Comparison of ENCODE assay signal across 20 mouse cellular contexts in the genomic region with DNA sequence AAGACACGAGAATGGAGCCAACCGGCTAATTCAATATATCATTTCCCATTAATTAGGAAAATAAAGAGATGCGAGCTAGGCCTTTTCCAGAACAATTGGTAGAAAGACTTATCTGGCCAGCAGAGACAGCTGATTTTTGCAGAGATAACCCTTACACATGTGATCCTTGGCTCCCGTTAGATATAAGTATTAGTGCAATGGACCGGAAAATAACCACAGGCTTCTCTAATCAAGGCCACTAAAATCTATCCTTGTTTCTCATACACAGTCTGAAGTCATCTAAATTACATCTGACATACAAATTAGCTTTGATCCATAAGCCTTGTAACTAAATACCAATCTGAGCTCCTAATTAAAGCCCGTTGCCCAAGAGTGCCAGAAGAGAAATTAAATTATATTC.
DNase-seq lines count a peak whose midpoint lies in the region; ATAC-seq and TF ChIP-seq lines count a peak whose summit lies in the region.
"Had no signal": no experiment of that assay in that cellular context is flagged by ENCODE, and none has a peak within 500 bp of the region (broad histone marks: within the 10 kb centered on the region; RNA-seq: fewer than 3 reads in every experiment).

No protein-coding gene starts in this region.

- TF ChIP-seq POLR2A in cerebellum, adult 2 months (IDR thresholded peaks at IDR 0.05; ENCODE audit: borderline replicate concordance, insufficient read depth, low read length) = no peak

- no peaks in the 10 kb centered on the region for H3K9me3 ChIP-seq in hindbrain, embryonic 11.5 days (ENCODE audit: control insufficient read depth, low read length)
- H3K9me3 ChIP-seq in hindbrain, embryonic 16.5 days (ENCODE audit: control insufficient read depth, low read length) = no peaks in the 10 kb centered on the region
- H3K9me3 ChIP-seq in midbrain, embryonic 14.5 days (ENCODE audit: control insufficient read depth, low read length) = no peaks in the 10 kb centered on the region
- no peaks in the 10 kb centered on the region for H3K9me3 ChIP-seq in midbrain, embryonic 11.5 days (ENCODE audit: control insufficient read depth, low read length)
- H3K9me3 ChIP-seq: embryonic facial prominence, embryonic 12.5 days; forebrain, embryonic 12.5 days; heart, embryonic 15.5 days had no signal

- TF ChIP-seq CTCF in cerebellum, adult 2 months (IDR thresholded peaks at IDR 0.05; ENCODE audit: borderline replicate concordance, insufficient read depth, low read depth, low read length) = no peak

- H3K27ac ChIP-seq in hindbrain, embryonic 11.5 days (ENCODE audit: low read depth, low read length) = no peak overlapping the region
- no peak overlapping the region for H3K27ac ChIP-seq in hindbrain, embryonic 16.5 days (ENCODE audit: low read depth, low read length)
- no peak overlapping the region for H3K27ac ChIP-seq in midbrain, embryonic 14.5 days (replicated peaks; ENCODE audit: low read depth, low read length)
- H3K27ac ChIP-seq in midbrain, embryonic 11.5 days (ENCODE audit: low read depth, low read length) = no peak overlapping the region
- no peak overlapping the region for H3K27ac ChIP-seq in cerebellum, adult 2 months (ENCODE audit: insufficient read depth, low read length)
- H3K27ac ChIP-seq: embryonic facial prominence, embryonic 12.5 days; forebrain, embryonic 12.5 days; heart, adult 2 months; heart, embryonic 15.5 days had no signal

- H3K4me1 ChIP-seq in hindbrain, embryonic 11.5 days (replicated peaks; ENCODE audit: control insufficient read depth, insufficient read depth, low read length) = no peaks in the 10 kb centered on the region
- H3K4me1 ChIP-seq in hindbrain, embryonic 16.5 days (ENCODE audit: control insufficient read depth, insufficient read depth, low read depth, low read length) = no peaks in the 10 kb centered on the region
- no peaks in the 10 kb centered on the region for H3K4me1 ChIP-seq in midbrain, embryonic 14.5 days (ENCODE audit: control insufficient read depth, insufficient read depth, low read length)
- no peaks in the 10 kb centered on the region for H3K4me1 ChIP-seq in midbrain, embryonic 11.5 days (ENCODE audit: control insufficient read depth, insufficient read depth, low read length)
- H3K4me1 ChIP-seq in cerebellum, adult 2 months (ENCODE audit: control insufficient read depth, insufficient read depth, low read length) = no peaks in the 10 kb centered on the region
- H3K4me1 ChIP-seq: embryonic facial prominence, embryonic 12.5 days; forebrain, embryonic 12.5 days; heart, embryonic 15.5 days had no signal

- H3K9ac ChIP-seq in hindbrain, embryonic 11.5 days (ENCODE audit: low read depth, low read length) = no peak overlapping the region
- H3K9ac ChIP-seq in hindbrain, embryonic 16.5 days (ENCODE audit: low read depth, low read length) = no peak overlapping the region
- no peak overlapping the region for H3K9ac ChIP-seq in midbrain, embryonic 14.5 days (replicated peaks; ENCODE audit: low read length)
- H3K9ac ChIP-seq in midbrain, embryonic 11.5 days (ENCODE audit: low read length) = no peak overlapping the region
- H3K9ac ChIP-seq: embryonic facial prominence, embryonic 12.5 days; forebrain, embryonic 12.5 days; forebrain, postnatal 0 days; heart, embryonic 15.5 days had no signal

- H3K4me3 ChIP-seq in hindbrain, embryonic 11.5 days (ENCODE audit: low read depth, low read length) = no peak overlapping the region
- H3K4me3 ChIP-seq in hindbrain, embryonic 16.5 days (ENCODE audit: low read length) = no peak overlapping the region
- no peak overlapping the region for H3K4me3 ChIP-seq in midbrain, embryonic 14.5 days (replicated peaks; ENCODE audit: low read depth, low read length)
- no peak overlapping the region for H3K4me3 ChIP-seq in midbrain, embryonic 11.5 days (ENCODE audit: low read depth, low read length)
- no peak overlapping the region for H3K4me3 ChIP-seq in cerebellum, adult 2 months (replicated peaks; ENCODE audit: insufficient read depth, low read depth, low read length)
- H3K4me3 ChIP-seq: embryonic facial prominence, embryonic 12.5 days; forebrain, embryonic 12.5 days; heart, adult 2 months; heart, embryonic 15.5 days had no signal

- no peak overlapping the region for H3K4me2 ChIP-seq in hindbrain, embryonic 11.5 days (replicated peaks; ENCODE audit: low read depth, low read length)
- no peak overlapping the region for H3K4me2 ChIP-seq in hindbrain, embryonic 16.5 days (ENCODE audit: low read length)
- no peak overlapping the region for H3K4me2 ChIP-seq in midbrain, embryonic 14.5 days (ENCODE audit: low read length)
- H3K4me2 ChIP-seq in midbrain, embryonic 11.5 days = no peak overlapping the region
- H3K4me2 ChIP-seq: embryonic facial prominence, embryonic 12.5 days; forebrain, embryonic 12.5 days; heart, embryonic 11.5 days; heart, embryonic 15.5 days had no signal

- no peaks in the 10 kb centered on the region for H3K36me3 ChIP-seq in hindbrain, embryonic 11.5 days (ENCODE audit: control insufficient read depth, insufficient read depth, low read length)
- H3K36me3 ChIP-seq in hindbrain, embryonic 16.5 days (ENCODE audit: control insufficient read depth, insufficient read depth, low read length) = no peaks in the 10 kb centered on the region
- no peaks in the 10 kb centered on the region for H3K36me3 ChIP-seq in midbrain, embryonic 14.5 days (ENCODE audit: control insufficient read depth, insufficient read depth, low read length)
- H3K36me3 ChIP-seq in midbrain, embryonic 11.5 days (ENCODE audit: control insufficient read depth, insufficient read depth, low read length) = no peaks in the 10 kb centered on the region
- H3K36me3 ChIP-seq: embryonic facial prominence, embryonic 12.5 days; forebrain, embryonic 12.5 days; heart, embryonic 15.5 days had no signal

- 82% methylated on average over 6 of the region's 6 CpGs for WGBS in hindbrain, embryonic 11.5 days
- WGBS in hindbrain, embryonic 16.5 days = 51% methylated on average over 6 of the region's 6 CpGs
- 62% methylated on average over 6 of the region's 6 CpGs for WGBS in midbrain, embryonic 14.5 days
- 85% methylated on average over 6 of the region's 6 CpGs for WGBS in midbrain, embryonic 11.5 days
- WGBS in cerebellum, adult 2 months = 79% methylated on average over 6 of the region's 6 CpGs

- DNase-seq in hindbrain, embryonic 11.5 days (ENCODE audit: low spot score) = no peak
- peak; percentile 24 for DNase-seq in midbrain, embryonic 14.5 days
- DNase-seq in midbrain, embryonic 11.5 days (ENCODE audit: low spot score, missing footprints) = no peak
- DNase-seq in MN1 (ENCODE audit: low spot score) = peak; percentile 18
- no peak for DNase-seq in cerebellum, adult 2 months
- no peak for DNase-seq in spleen, postnatal 14 days (ENCODE audit: low spot score in 2 of 2)
- DNase-seq: adrenal gland, postnatal 10 days; cerebellum, adult 11-12 months; cerebellum, postnatal 10 days; forebrain, postnatal 0 days; gastrocnemius, postnatal 14 days; heart, adult 2 months; heart, postnatal 14 days; kidney, adult 11 months had no signal

- no peaks in the 10 kb centered on the region for H3K27me3 ChIP-seq in hindbrain, embryonic 11.5 days (ENCODE audit: control insufficient read depth, insufficient read depth, low read length)
- H3K27me3 ChIP-seq in hindbrain, embryonic 16.5 days (replicated peaks; ENCODE audit: control insufficient read depth, insufficient read depth, low read length) = no peaks in the 10 kb centered on the region
- H3K27me3 ChIP-seq in midbrain, embryonic 14.5 days (ENCODE audit: control insufficient read depth, insufficient read depth, low read length) = no peaks in the 10 kb centered on the region
- H3K27me3 ChIP-seq in midbrain, embryonic 11.5 days (ENCODE audit: control insufficient read depth, insufficient read depth, low read length) = no peaks in the 10 kb centered on the region
- no peaks in the 10 kb centered on the region for H3K27me3 ChIP-seq in cerebellum, adult 2 months (ENCODE audit: control insufficient read depth, insufficient read depth, low read length)
- H3K27me3 ChIP-seq: CH12.LX; embryonic facial prominence, embryonic 12.5 days; forebrain, embryonic 12.5 days; heart, embryonic 15.5 days had no signal

- peak; percentile 45; the same call in 1 of the 2 replicates for ATAC-seq in hindbrain, embryonic 11.5 days (ENCODE audit: low FRiP score)
- no peak for ATAC-seq in hindbrain, embryonic 16.5 days
- no peak for ATAC-seq in midbrain, embryonic 14.5 days (ENCODE audit: low FRiP score, low TSS enrichment)
- ATAC-seq in midbrain, embryonic 11.5 days (ENCODE audit: low FRiP score) = no peak
- ATAC-seq: forebrain, postnatal 0 days had no signal

Comparison
In these comparisons a context has a peak if more than half of its experiments do, and no peak if none do; other contexts are left out.
1. DNase-seq: peak in midbrain, embryonic 14.5 days (single experiment) and MN1 (single experiment); none in hindbrain, embryonic 11.5 days (single experiment), midbrain, embryonic 11.5 days (single experiment), cerebellum, adult 2 months (0 of 2) and spleen, postnatal 14 days (0 of 2).